Mouse (Mus musculus): ENCODE results near the gene St3gal3.

- TF ChIP-seq CTCF (IDR thresholded peaks at IDR 0.05) = no peak
- TF ChIP-seq POLR2A (IDR thresholded peaks at IDR 0.05; ENCODE audit: insufficient read depth, low read depth, low read length) = no peak
- TF ChIP-seq EP300 (IDR thresholded peaks at IDR 0.05; ENCODE audit: insufficient read depth, low read depth, low read length) = no peak
These were observed 23.0 kb upstream of the St3gal3 start for GRCm38 (mm10) chr4:118157666-118158065.
